Mouse (Mus musculus): ENCODE measurements at regions not wholly inside any gene's neighbourhood (a gene's known extent, or its start where the extent isn't known, plus 50 kb on each side); places are given as distances from the start of the nearest gene placed in this dataset.

GRCm38 (mm10) chr13:84345791-84346511 lies 123.9 kb downstream of the Tmem161b start:
- DNase-seq (ENCODE audit: low read depth): no peak

GRCm38 (mm10) chr13:84346569-84346968 lies 124.5 kb downstream of the Tmem161b start:
- no peak for DNase-seq (ENCODE audit: low read depth)

- no peak for DNase-seq (ENCODE audit: low read depth)
Measured at GRCm38 (mm10) chr13:84347181-84347913, 125.3 kb downstream of the Tmem161b start.

- DNase-seq (ENCODE audit: low read depth): peak; percentile 85
Measured at GRCm38 (mm10) chr13:84347914-84348700, 126.0 kb downstream of the Tmem161b start.

- no peak for DNase-seq (ENCODE audit: low read depth)
Measured at GRCm38 (mm10) chr13:84348701-84348975, 126.5 kb downstream of the Tmem161b start.

GRCm38 (mm10) chr13:84349001-84349720 lies 127.1 kb downstream of the Tmem161b start:
- no peak for DNase-seq (ENCODE audit: low read depth)

- DNase-seq (ENCODE audit: low read depth): no peak
Measured at GRCm38 (mm10) chr13:84349721-84350040, 127.6 kb downstream of the Tmem161b start.

- no peak for DNase-seq (ENCODE audit: low read depth)
Measured at GRCm38 (mm10) chr13:84350791-84351190, 128.7 kb downstream of the Tmem161b start.

- DNase-seq (ENCODE audit: low read depth): no peak
Measured at GRCm38 (mm10) chr13:84356455-84356854, 134.4 kb downstream of the Tmem161b start.

- no peak for DNase-seq (ENCODE audit: low read depth)
Measured at GRCm38 (mm10) chr13:84360536-84360935, 138.4 kb downstream of the Tmem161b start.

- DNase-seq (ENCODE audit: low read depth): no peak
Measured at GRCm38 (mm10) chr13:84364069-84364468, 142.0 kb downstream of the Tmem161b start.

GRCm38 (mm10) chr13:84365503-84365902 lies 143.4 kb downstream of the Tmem161b start:
- no peak for DNase-seq (ENCODE audit: low read depth)

- DNase-seq (ENCODE audit: low read depth): no peak
Measured at GRCm38 (mm10) chr13:84366017-84366416, 143.9 kb downstream of the Tmem161b start.

GRCm38 (mm10) chr13:84366839-84367238 lies 144.7 kb downstream of the Tmem161b start:
- DNase-seq (ENCODE audit: low read depth): no peak

GRCm38 (mm10) chr13:84368225-84368624 lies 146.1 kb downstream of the Tmem161b start:
- DNase-seq (ENCODE audit: low read depth): no peak

- no peak for DNase-seq (ENCODE audit: low read depth)
Measured at GRCm38 (mm10) chr13:84374711-84375257, 152.7 kb downstream of the Tmem161b start.

- no peak for DNase-seq (ENCODE audit: low read depth)
Measured at GRCm38 (mm10) chr13:84375941-84376340, 153.8 kb downstream of the Tmem161b start.

GRCm38 (mm10) chr13:84378553-84379332 lies 156.6 kb downstream of the Tmem161b start:
- no peak for DNase-seq (ENCODE audit: low read depth)

GRCm38 (mm10) chr13:84391554-84391953 lies 169.5 kb downstream of the Tmem161b start:
- DNase-seq (ENCODE audit: low read depth): no peak

- DNase-seq (ENCODE audit: low read depth): no peak
Measured at GRCm38 (mm10) chr13:84398476-84399344, 176.6 kb downstream of the Tmem161b start.
